Mouse (Mus musculus) liver, embryonic 12.5 days (tissue): ENCODE results near the gene Klf5. TPM values are rescaled to one million over a fixed set of nuclear protein-coding genes. Genes with fewer than 3 reads are reported as not detected.

Experiments used
- ATAC-seq: fragments of 200-750 bp; cut with Nextera tagmentation; 2 replicates; pipeline ENCODE4 v1.8.0; 2017; ENCODE audit warnings: moderate number of reproducible peaks, mild to moderate bottlenecking, moderate library complexity
- H3K27ac ChIP-seq: fragments of 300-500 bp; sonication (generic); 2 replicates; pipeline ENCODE4 v1.5.1; 2016; ENCODE audit warnings: mild to moderate bottlenecking
- H3K27me3 ChIP-seq: fragments of 300-500 bp; sonication (generic); replicated peaks from 2 replicates; pipeline ENCODE4 v1.6.1; 2016; ENCODE audit warnings: mild to moderate bottlenecking, moderate library complexity
- H3K36me3 ChIP-seq: fragments of 300-500 bp; sonication (generic); 2 replicates; pipeline ENCODE4 v1.6.1; 2016; ENCODE audit warnings: mild to moderate bottlenecking, moderate library complexity
- H3K4me1 ChIP-seq: fragments of 300-500 bp; sonication (generic); 2 replicates; pipeline ENCODE4 v1.6.1; 2016
- H3K4me2 ChIP-seq: fragments of 300-500 bp; sonication (generic); 2 replicates; pipeline ENCODE4 v1.6.1; 2016; ENCODE audit warnings: mild to moderate bottlenecking, moderate library complexity
- H3K4me3 ChIP-seq: fragments of 300-500 bp; sonication (generic); 2 replicates; pipeline ENCODE4 v1.5.1; 2016; ENCODE audit warnings: mild to moderate bottlenecking, moderate library complexity
- H3K9ac ChIP-seq: fragments of 300-500 bp; sonication (generic); 2 replicates; pipeline ENCODE4 v1.6.1; 2016; ENCODE audit warnings: mild to moderate bottlenecking, moderate library complexity
- H3K9me3 ChIP-seq: fragments of 300-500 bp; sonication (generic); replicated peaks from 2 replicates; pipeline ENCODE4 v1.6.1; 2016; ENCODE audit warnings: mild to moderate bottlenecking, moderate library complexity
- WGBS: fragments of 180-500 bp; shearing (Covaris S2); methylation state at CpG from one replicate; pipeline ENCODE4 v1.1.7; 2016; ENCODE audit not compliant: insufficient replicate concordance; 5-methylcytosine and 5-hydroxymethylcytosine counted together
- polyA plus RNA-seq: library from polyadenylated mRNA; unstranded; fragments of >200 nt; fragmentation: Nextera tagmentation; extraction: Ambion mirVana; gene quantifications from 2 replicates; pipeline ENCODE4 v1.2.1, GENCODE M21; 2016

The Klf5 gene
- polyA plus RNA-seq, result 1.1 and 1.2 TPM in 2 replicates

DNA sequence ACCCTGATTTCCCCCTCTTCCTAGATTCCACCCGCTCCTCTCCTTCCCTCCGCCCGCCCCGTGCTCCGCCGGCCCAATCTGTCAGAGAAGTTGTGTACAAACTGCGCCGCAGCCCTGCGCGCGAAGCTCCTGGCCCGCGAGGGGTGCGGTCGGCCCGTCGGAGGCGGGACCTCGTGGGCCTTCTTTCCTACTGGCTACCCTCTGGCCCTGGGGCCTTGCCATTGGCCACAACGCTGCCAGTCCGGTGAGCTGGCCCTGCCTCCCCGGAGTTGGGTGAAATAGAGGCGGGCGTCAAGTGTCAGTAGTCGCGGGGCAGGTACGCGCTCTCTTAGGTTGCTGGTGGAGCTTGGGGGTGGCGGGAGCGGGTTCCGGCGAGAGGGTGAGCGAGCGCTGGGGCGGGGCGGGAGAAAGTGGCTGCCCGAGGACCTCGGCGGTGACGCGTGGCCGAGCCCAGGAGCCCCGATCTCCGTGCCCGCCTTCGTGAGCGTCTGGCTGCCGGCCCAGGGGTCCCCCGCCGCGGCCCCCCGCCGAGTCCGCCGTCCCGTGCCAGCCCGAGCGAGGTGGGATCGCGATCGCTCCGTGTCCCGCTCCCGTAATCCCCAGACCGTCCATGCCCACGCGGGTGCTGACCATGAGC lies at the start of gene Klf5:
Klf5 (plus strand) TSS at position 307 of the 637 bp plus-strand sequence.
- Histone ChIP-seq H3K9me3 (no peaks in the 10 kb centered on the region), H3K4me1 (peaks cover 22% of the 10 kb centered on the region), H3K27me3 (peaks cover 68% of the 10 kb centered on the region), H3K9ac (peak within 1 kb of the TSS; percentile 72), H3K4me2 (peak within 1 kb of the TSS; percentile 99), H3K4me3 (peak within 1 kb of the TSS; percentile 67), H3K36me3 (no peaks in the 10 kb centered on the region), H3K27ac (peak within 1 kb of the TSS; percentile 23; the same call in 1 of the 2 replicates)
- ATAC-seq, result peak; percentile 99
- WGBS, result under 1% methylated on average over 66 of the region's 67 CpGs

DNA sequence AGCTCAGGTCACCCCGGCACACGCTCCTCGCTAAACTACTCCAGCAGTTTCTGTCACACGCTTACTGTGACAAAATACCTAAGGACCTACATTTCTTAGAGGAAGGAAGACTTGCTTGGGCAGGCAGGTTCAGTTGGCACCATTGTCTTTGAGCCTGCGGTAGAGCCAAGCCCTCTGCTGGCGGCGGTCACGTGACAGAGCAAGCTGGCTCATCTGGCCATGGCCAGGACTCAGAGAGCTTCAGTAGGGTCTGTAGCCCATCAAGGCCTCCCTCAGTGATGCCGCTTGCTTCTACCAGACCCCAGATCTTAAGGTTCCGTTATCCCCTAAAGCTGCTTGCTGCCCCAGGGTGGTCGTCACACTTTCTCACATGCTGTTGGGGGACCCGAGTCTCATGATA lies 36.5 kb upstream of the Klf5 start:
- Histone ChIP-seq H3K4me1 (peaks cover 18% of the 10 kb centered on the region), H3K27me3 (no peaks in the 10 kb centered on the region), H3K9ac (no peak overlapping the region), H3K4me2 (no peak overlapping the region), H3K9me3 (no peaks in the 10 kb centered on the region), H3K27ac (no peak overlapping the region), H3K36me3 (no peaks in the 10 kb centered on the region), H3K4me3 (no peak overlapping the region)
- 90% methylated on average over 12 of the region's 12 CpGs for WGBS
- no peak for ATAC-seq

DNA sequence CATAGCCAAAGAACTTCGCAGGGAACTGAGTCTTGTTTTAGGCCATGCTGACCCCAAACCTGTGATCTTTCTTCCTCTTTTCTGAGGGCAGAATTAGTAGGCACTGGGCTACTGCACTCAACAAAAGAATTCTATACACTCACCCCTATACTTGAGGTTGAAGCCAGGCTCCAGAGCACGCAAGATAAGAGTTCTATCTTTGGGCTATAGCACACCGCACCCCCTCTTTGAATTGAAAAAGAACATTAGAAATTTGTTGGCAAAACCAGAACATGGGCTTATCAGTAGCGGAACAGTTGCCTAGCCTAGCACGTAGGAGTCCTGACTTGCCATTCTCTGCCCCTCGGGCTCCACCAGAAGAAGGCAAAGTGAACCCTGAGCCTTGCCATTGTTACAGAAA lies 34.7 kb upstream of the Klf5 start:
- Histone ChIP-seq H3K4me2 (no peak overlapping the region), H3K9me3 (no peaks in the 10 kb centered on the region), H3K27ac (peak overlapping the region; percentile 33), H3K9ac (no peak overlapping the region), H3K27me3 (no peaks in the 10 kb centered on the region), H3K36me3 (no peaks in the 10 kb centered on the region), H3K4me1 (peaks cover 18% of the 10 kb centered on the region), H3K4me3 (no peak overlapping the region)
- peak; percentile 88 for ATAC-seq
- 34% methylated on average over 6 of the region's 6 CpGs for WGBS

GRCm38 (mm10) chr14:99265791-99266190 lies 32.7 kb upstream of the Klf5 start:
- no peak overlapping the region for H3K9ac ChIP-seq
- 42% methylated on average over 14 of the region's 14 CpGs for WGBS
- no peak overlapping the region for H3K27ac ChIP-seq
- no peaks in the 10 kb centered on the region for H3K9me3 ChIP-seq
- no peak for ATAC-seq
- H3K4me2 ChIP-seq, result 0 out of 2 replicates have a peak overlapping the region, but pooled peaks have one; percentile 10
- no peaks in the 10 kb centered on the region for H3K27me3 ChIP-seq
- H3K4me1 ChIP-seq, result peaks cover 18% of the 10 kb centered on the region
- no peaks in the 10 kb centered on the region for H3K36me3 ChIP-seq
- no peak overlapping the region for H3K4me3 ChIP-seq

- H3K9ac ChIP-seq, result no peak overlapping the region
- no peak for ATAC-seq
- no peak overlapping the region for H3K4me3 ChIP-seq
- H3K4me2 ChIP-seq, result no peak overlapping the region
- H3K4me1 ChIP-seq, result peaks cover 18% of the 10 kb centered on the region
- no peaks in the 10 kb centered on the region for H3K27me3 ChIP-seq
- no peaks in the 10 kb centered on the region for H3K9me3 ChIP-seq
- no peak overlapping the region for H3K27ac ChIP-seq
- WGBS, result 70% methylated on average over 5 of the region's 5 CpGs
- no peaks in the 10 kb centered on the region for H3K36me3 ChIP-seq
These were observed 31.7 kb upstream of the Klf5 start for GRCm38 (mm10) chr14:99266749-99267148.

DNA sequence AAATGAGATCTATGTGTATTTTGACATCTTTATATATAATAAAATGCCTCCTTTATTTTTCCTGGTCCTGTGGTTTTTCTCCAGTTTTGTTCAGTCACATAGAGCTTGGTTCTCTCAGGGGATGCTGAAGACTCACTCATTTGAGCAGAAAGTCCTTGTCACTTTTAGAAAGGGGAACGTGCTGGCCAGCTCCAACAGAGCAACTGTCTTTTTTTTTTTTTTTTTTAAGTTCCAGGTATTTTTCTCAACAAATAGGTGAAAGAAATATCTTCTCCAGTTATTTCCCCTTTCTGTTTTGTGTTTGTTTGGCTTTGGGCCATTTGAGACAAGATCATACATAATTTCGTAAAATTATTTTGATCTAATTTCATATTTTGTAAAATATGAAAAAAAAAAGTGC lies 24.4 kb upstream of the Klf5 start:
- Histone ChIP-seq H3K4me3 (no peak overlapping the region), H3K9ac (no peak overlapping the region), H3K27ac (no peak overlapping the region), H3K27me3 (peaks cover 3% of the 10 kb centered on the region; the same call in 1 of the 2 replicates), H3K9me3 (no peaks in the 10 kb centered on the region), H3K4me2 (no peak overlapping the region), H3K36me3 (no peaks in the 10 kb centered on the region), H3K4me1 (no peaks in the 10 kb centered on the region)
- WGBS, result 40% methylated on average over 2 of the region's 2 CpGs
- ATAC-seq, result no peak

- ATAC-seq, result no peak
- no peak overlapping the region for H3K9ac ChIP-seq
- no peaks in the 10 kb centered on the region for H3K36me3 ChIP-seq
- H3K4me3 ChIP-seq, result no peak overlapping the region
- peaks cover 5% of the 10 kb centered on the region; the same call in 1 of the 2 replicates for H3K27me3 ChIP-seq
- no peak overlapping the region for H3K4me2 ChIP-seq
- no peak overlapping the region for H3K27ac ChIP-seq
- H3K9me3 ChIP-seq, result no peaks in the 10 kb centered on the region
- WGBS, result 32% methylated on average over 4 of the region's 4 CpGs
- H3K4me1 ChIP-seq, result no peaks in the 10 kb centered on the region
These were observed 22.7 kb upstream of the Klf5 start for GRCm38 (mm10) chr14:99275827-99276226.

DNA sequence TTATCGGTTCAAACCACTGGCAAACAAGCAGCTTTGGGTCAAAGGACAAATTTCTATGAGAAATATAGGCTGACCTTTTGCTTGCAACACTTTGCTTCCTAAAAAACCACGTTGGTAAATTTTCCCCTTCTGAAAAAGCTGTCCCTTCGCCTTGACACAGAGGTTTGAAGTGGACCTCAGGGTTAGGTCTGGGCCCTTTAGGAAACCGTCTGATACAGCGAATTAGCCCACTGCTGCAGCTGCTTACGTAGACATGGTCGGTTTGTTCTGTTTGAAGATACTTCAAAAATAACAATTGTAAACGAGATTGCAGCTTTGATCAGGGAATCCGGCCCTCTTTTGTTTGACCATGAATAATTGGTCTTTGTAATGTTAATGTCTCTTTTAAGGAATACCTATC lies 20.2 kb upstream of the Klf5 start:
- H3K27me3 ChIP-seq, result peaks cover 5% of the 10 kb centered on the region; the same call in 1 of the 2 replicates
- no peaks in the 10 kb centered on the region for H3K4me1 ChIP-seq
- no peak overlapping the region for H3K9ac ChIP-seq
- no peak overlapping the region for H3K27ac ChIP-seq
- WGBS, result 46% methylated on average over 9 of the region's 9 CpGs
- no peak for ATAC-seq
- no peak overlapping the region for H3K4me3 ChIP-seq
- H3K9me3 ChIP-seq, result no peaks in the 10 kb centered on the region
- H3K36me3 ChIP-seq, result no peaks in the 10 kb centered on the region
- no peak overlapping the region for H3K4me2 ChIP-seq

GRCm38 (mm10) chr14:99278763-99279486 lies 19.6 kb upstream of the Klf5 start:
- Histone ChIP-seq H3K27me3 (peaks cover 5% of the 10 kb centered on the region; the same call in 1 of the 2 replicates), H3K4me2 (no peak overlapping the region), H3K36me3 (no peaks in the 10 kb centered on the region), H3K27ac (no peak overlapping the region), H3K9me3 (no peaks in the 10 kb centered on the region), H3K4me3 (no peak overlapping the region), H3K4me1 (no peaks in the 10 kb centered on the region), H3K9ac (no peak overlapping the region)
- peak; percentile 40; the same call in 1 of the 2 replicates for ATAC-seq
- 36% methylated on average over 12 of the region's 12 CpGs for WGBS

DNA sequence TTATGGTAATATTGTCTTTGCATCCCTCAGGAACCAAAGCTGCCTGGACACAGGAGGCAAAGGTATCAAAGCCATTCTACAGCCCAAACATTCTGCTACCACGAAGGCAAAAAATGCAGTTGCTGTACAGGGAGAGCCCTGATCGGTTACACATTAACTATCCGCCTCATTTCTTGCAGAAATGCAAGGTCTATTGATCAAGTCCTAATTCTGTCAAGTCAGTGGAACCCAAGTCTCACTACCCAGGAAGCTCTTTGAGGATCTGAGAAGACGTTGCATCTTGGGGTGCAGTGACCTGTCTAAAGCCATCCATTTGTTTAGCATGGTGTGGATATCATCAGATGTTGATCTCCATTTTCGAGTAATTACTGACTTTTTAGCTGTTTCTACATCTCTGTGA lies 18.1 kb upstream of the Klf5 start:
- Histone ChIP-seq H3K27me3 (peaks cover 5% of the 10 kb centered on the region; the same call in 1 of the 2 replicates), H3K9ac (no peak overlapping the region), H3K4me2 (no peak overlapping the region), H3K4me3 (no peak overlapping the region), H3K9me3 (no peaks in the 10 kb centered on the region), H3K36me3 (no peaks in the 10 kb centered on the region), H3K4me1 (peaks cover 3% of the 10 kb centered on the region; the same call in 1 of the 2 replicates), H3K27ac (no peak overlapping the region)
- ATAC-seq, result no peak
- WGBS, result 56% methylated on average over 5 of the region's 5 CpGs

- ATAC-seq, result no peak
- no peak overlapping the region for H3K27ac ChIP-seq
These were observed 17.6 kb upstream of the Klf5 start for GRCm38 (mm10) chr14:99280825-99281433.

DNA sequence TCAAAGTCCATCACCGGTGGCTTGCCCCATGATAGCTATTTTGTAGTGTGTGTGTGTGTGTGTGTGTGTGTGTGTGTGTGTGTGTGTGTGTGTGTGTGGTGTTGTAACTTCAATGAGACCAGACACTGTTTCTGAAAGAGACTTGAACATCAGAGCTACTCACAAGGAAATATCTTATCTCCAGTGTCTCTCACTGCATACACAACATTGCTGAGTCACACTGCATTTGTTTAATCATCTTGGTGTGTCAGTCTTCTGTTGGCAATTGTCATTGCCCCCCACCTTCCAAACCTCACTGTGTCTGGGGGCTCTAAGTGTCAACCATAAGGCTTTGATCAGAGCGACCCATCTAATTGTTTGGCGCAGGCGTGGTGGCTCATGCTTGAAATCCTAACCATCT lies 13.0 kb upstream of the Klf5 start:
- H3K9me3 ChIP-seq, result no peaks in the 10 kb centered on the region
- H3K36me3 ChIP-seq, result no peaks in the 10 kb centered on the region
- ATAC-seq, result no peak
- no peak overlapping the region for H3K4me2 ChIP-seq
- H3K27me3 ChIP-seq, result no peaks in the 10 kb centered on the region
- H3K9ac ChIP-seq, result no peak overlapping the region
- no peak overlapping the region for H3K27ac ChIP-seq
- peaks cover 6% of the 10 kb centered on the region; the same call in 1 of the 2 replicates for H3K4me1 ChIP-seq
- H3K4me3 ChIP-seq, result no peak overlapping the region
- WGBS, result 69% methylated on average over 4 of the region's 4 CpGs

More at GRCm38 (mm10) chr14:99280825-99281433, 17.6 kb upstream of the Klf5 start:
- peaks cover 5% of the 10 kb centered on the region; the same call in 1 of the 2 replicates for H3K27me3 ChIP-seq
- no peak overlapping the region for H3K4me2 ChIP-seq
- WGBS, result 44% methylated on average over 5 of the region's 5 CpGs
- no peaks in the 10 kb centered on the region for H3K9me3 ChIP-seq
- no peak overlapping the region for H3K9ac ChIP-seq
- H3K4me3 ChIP-seq, result no peak overlapping the region
- no peaks in the 10 kb centered on the region for H3K36me3 ChIP-seq
- H3K4me1 ChIP-seq, result peaks cover 6% of the 10 kb centered on the region; the same call in 1 of the 2 replicates
